Mouse (Mus musculus) liver, embryonic 14.5 days (tissue): ENCODE measurements around the gene Tns3. TPM values are rescaled to one million over a fixed set of nuclear protein-coding genes. Genes with fewer than 3 reads are reported as not detected.

ENCODE experiments used
- ATAC-seq: fragments of 200-750 bp; cut with Nextera tagmentation; 2 replicates; pipeline ENCODE4 v1.8.0; 2017; ENCODE audit warnings: moderate number of reproducible peaks, mild to moderate bottlenecking, moderate library complexity; ENCODE audit not compliant: insufficient read depth
- DNase-seq, 3 experiments: peaks; one replicate each; pipeline ENCODE4 v3.0.0-alpha.2; 2012 to 2013; ENCODE audit warnings: low read depth in 3 of 3, low spot score in 3 of 3
- H3K27ac ChIP-seq: fragments of 300-500 bp; sonication (generic); 2 replicates; pipeline ENCODE4 v1.5.1; 2014; ENCODE audit warnings: moderate library complexity, mild to moderate bottlenecking, control low read depth, inconsistent platforms
- H3K27me3 ChIP-seq: fragments of 300-500 bp; sonication (generic); 2 replicates; pipeline ENCODE4 v1.6.1; 2014; ENCODE audit warnings: mild to moderate bottlenecking, low read length, moderate library complexity; ENCODE audit not compliant: control insufficient read depth, insufficient read depth
- H3K36me3 ChIP-seq: fragments of 300-500 bp; sonication (generic); replicated peaks from 2 replicates; pipeline ENCODE4 v1.6.1; 2014; ENCODE audit warnings: low read depth; ENCODE audit not compliant: control insufficient read depth, insufficient read depth
- H3K4me1 ChIP-seq, 2 experiments: fragments of 200-500 bp in 1 of 2; fragments of 300-500 bp in 1 of 2; sonication (generic) in 1 of 2; replicated peaks; 2 replicates each; pipeline ENCODE4 v1.6.1; 2012 to 2014; ENCODE audit warnings: antibody characterized with exemption in 1 of 2, inconsistent platforms in 1 of 2, low read length in 1 of 2; ENCODE audit not compliant: control insufficient read depth in 2 of 2, insufficient read depth in 2 of 2
- H3K4me2 ChIP-seq: fragments of 300-500 bp; sonication (generic); 2 replicates; pipeline ENCODE4 v1.6.1; 2014; ENCODE audit warnings: low read depth, mild to moderate bottlenecking, control low read depth, moderate library complexity
- H3K4me3 ChIP-seq, 2 experiments: fragments of 200-500 bp in 1 of 2; fragments of 300-500 bp in 1 of 2; sonication (generic) in 1 of 2; 2 replicates each; pipeline ENCODE4 v1.5.1; 2012 to 2014; ENCODE audit warnings: low read depth in 2 of 2, low read length in 2 of 2, mild to moderate bottlenecking in 2 of 2, control low read depth in 1 of 2, inconsistent platforms in 1 of 2, moderate library complexity in 1 of 2; ENCODE audit not compliant: insufficient read depth in 1 of 2
- H3K9ac ChIP-seq: fragments of 300-500 bp; sonication (generic); replicated peaks from 2 replicates; pipeline ENCODE4 v1.6.1; 2014; ENCODE audit warnings: mild to moderate bottlenecking, control low read depth, moderate library complexity
- H3K9me3 ChIP-seq: fragments of 300-500 bp; sonication (generic); 2 replicates; pipeline ENCODE4 v1.6.1; 2016; ENCODE audit warnings: low read length, mixed read lengths; ENCODE audit not compliant: control insufficient read depth
- CTCF ChIP-seq: IDR thresholded peaks from 2 replicates; pipeline ENCODE4 v1.5.1; 2016; ENCODE audit warnings: antibody characterized with exemption, low read depth, control low read depth
- EP300 ChIP-seq: IDR thresholded peaks from 2 replicates; pipeline ENCODE4 v1.6.1; 2016; ENCODE audit warnings: antibody characterized with exemption, low read depth
- WGBS: fragments of 180-500 bp; shearing (Covaris S2); extraction: QIAGEN DNeasy Blood & Tissue Kit; methylation state at CpG from one replicate; pipeline ENCODE4 v1.1.7; 2014; ENCODE audit not compliant: insufficient replicate concordance; 5-methylcytosine and 5-hydroxymethylcytosine counted together
- polyA plus RNA-seq, 2 experiments: library from polyadenylated mRNA; depleted of rRNA in 1 of 2; stranded (reverse) in 1 of 2; unstranded in 1 of 2; fragments of >200 nt; fragmentation: Nextera tagmentation in 1 of 2; extraction: Ambion mirVana in 1 of 2; gene quantifications; 2 replicates each; pipeline versions ENCODE4 v1.2.1 to v1.2.3; 2012 to 2014

The Tns3 gene
- polyA plus RNA-seq, 2 experiments, result 2.0 to 3.0 TPM

- Histone ChIP-seq H3K4me1 (0 out of 4 replicates have a peak, but pooled peaks cover 0 to 3% of the 10 kb centered on the region in 2 experiments), H3K36me3 (no peaks in the 10 kb centered on the region), H3K4me3 (peak overlapping the region; percentile 59 to 61), H3K27ac (no peak overlapping the region), H3K9me3 (no peaks in the 10 kb centered on the region), H3K9ac (peak overlapping the region; percentile 59), H3K27me3 (peaks cover 11% of the 10 kb centered on the region), H3K4me2 (peak overlapping the region; percentile 77)
- DNase-seq, result no peak
- peak; percentile 79 for ATAC-seq
- TF ChIP-seq CTCF (no peak), EP300 (no peak)
- WGBS, result 2% methylated on average over 44 of the region's 52 CpGs
Measured at GRCm38 (mm10) chr11:8663444-8664392, 617 bp downstream of the Tns3 start.

GRCm38 (mm10) chr11:8662706-8663429, 1.5 kb downstream of the Tns3 start:
- no peaks in the 10 kb centered on the region for H3K36me3 ChIP-seq
- H3K9me3 ChIP-seq, result no peaks in the 10 kb centered on the region
- H3K9ac ChIP-seq, result no peak overlapping the region
- H3K27me3 ChIP-seq, result peaks cover 11% of the 10 kb centered on the region
- 0 out of 4 replicates have a peak, but pooled peaks cover 0 to 3% of the 10 kb centered on the region in 2 experiments for H3K4me1 ChIP-seq
- 44% methylated on average over 4 of the region's 4 CpGs for WGBS
- H3K27ac ChIP-seq, result no peak overlapping the region
- peak overlapping the region in 1 of 2 experiments; percentile 3; a peak in 1 of 4 replicates for H3K4me3 ChIP-seq
- TF ChIP-seq EP300, result no peak
- TF ChIP-seq CTCF, result no peak
- ATAC-seq, result no peak
- H3K4me2 ChIP-seq, result peak overlapping the region; percentile 77
- no peak for DNase-seq

GRCm38 (mm10) chr11:8660951-8661350, 3.4 kb downstream of the Tns3 start:
- Histone ChIP-seq H3K4me3 (no peak overlapping the region), H3K27me3 (peaks cover 11% of the 10 kb centered on the region), H3K4me2 (no peak overlapping the region), H3K36me3 (no peaks in the 10 kb centered on the region), H3K9me3 (no peaks in the 10 kb centered on the region), H3K27ac (no peak overlapping the region), H3K9ac (no peak overlapping the region), H3K4me1 (peaks cover 0 to 6% of the 10 kb centered on the region in 2 experiments; a peak in 2 of 4 replicates)
- DNase-seq, result no peak
- no peak for TF ChIP-seq CTCF
- WGBS, result 55% methylated on average over 4 of the region's 4 CpGs
- no peak for ATAC-seq

GRCm38 (mm10) chr11:8659851-8660250, 4.5 kb downstream of the Tns3 start:
- DNase-seq (no peak), ATAC-seq (no peak)
- WGBS, result 9% methylated on average over 9 of the region's 9 CpGs
- no peaks in the 10 kb centered on the region for H3K9me3 ChIP-seq
- no peaks in the 10 kb centered on the region for H3K36me3 ChIP-seq
- TF ChIP-seq CTCF (no peak), EP300 (no peak)
- H3K4me2 ChIP-seq, result no peak overlapping the region
- H3K9ac ChIP-seq, result no peak overlapping the region
- peaks cover 0 to 6% of the 10 kb centered on the region in 2 experiments; a peak in 2 of 4 replicates for H3K4me1 ChIP-seq
- peaks cover 3% of the 10 kb centered on the region; the same call in 1 of the 2 replicates for H3K27me3 ChIP-seq
- no peak overlapping the region for H3K4me3 ChIP-seq
- H3K27ac ChIP-seq, result no peak overlapping the region

GRCm38 (mm10) chr11:8659061-8659460, 5.3 kb downstream of the Tns3 start:
- TF ChIP-seq CTCF, result no peak
- TF ChIP-seq EP300, result no peak
- no peak for ATAC-seq
- WGBS, result 66% methylated on average over 6 of the region's 6 CpGs
- Histone ChIP-seq H3K27me3 (no peaks in the 10 kb centered on the region; the same call in 1 of the 2 replicates), H3K4me2 (no peak overlapping the region), H3K4me3 (no peak overlapping the region), H3K9ac (no peak overlapping the region), H3K36me3 (no peaks in the 10 kb centered on the region), H3K9me3 (no peaks in the 10 kb centered on the region), H3K4me1 (peaks cover 0 to 6% of the 10 kb centered on the region in 2 experiments; a peak in 2 of 4 replicates), H3K27ac (no peak overlapping the region)
- no peak for DNase-seq
